Mouse (Mus musculus) MEL (cell line): ENCODE measurements around the gene Bnipl. TPM values are rescaled to one million over a fixed set of nuclear protein-coding genes. Genes with fewer than 3 reads are reported as not detected.

Experiments
- DNase-seq: peaks from one replicate; pipeline ENCODE4 v3.0.0; 2011; ENCODE audit warnings: low read depth, low spot score
- H3K27ac ChIP-seq: 2 replicates; pipeline ENCODE4 v1.5.1; 2012; ENCODE audit warnings: low read depth, mild to moderate bottlenecking, control low read depth, low read length, moderate library complexity; ENCODE audit not compliant: control insufficient read depth
- H3K27me3 ChIP-seq, 2 experiments: fragments of 150-350 bp in 1 of 2; sonication (generic) in 1 of 2; 2 replicates each; pipeline ENCODE4 v1.6.1; 2012; ENCODE audit warnings: low read length in 2 of 2, mild to moderate bottlenecking in 2 of 2, improper control_type of control experiment in 1 of 2, moderate library complexity in 1 of 2; ENCODE audit not compliant: insufficient read depth in 2 of 2, control insufficient read depth in 1 of 2
- H3K36me3 ChIP-seq, 2 experiments: 2 replicates each; pipeline ENCODE4 v1.6.1; 2012 to 2014; ENCODE audit warnings: low read length in 2 of 2, improper control_type of control experiment in 1 of 2, inconsistent platforms in 1 of 2, mild to moderate bottlenecking in 1 of 2; ENCODE audit not compliant: insufficient read depth in 2 of 2, control insufficient read depth in 1 of 2
- H3K4me1 ChIP-seq, 2 experiments: fragments of 150-350 bp in 1 of 2; sonication (generic) in 1 of 2; 2 replicates each; pipeline ENCODE4 v1.6.1; 2012; ENCODE audit warnings: low read length in 2 of 2, improper control_type of control experiment in 1 of 2, mild to moderate bottlenecking in 1 of 2; ENCODE audit not compliant: insufficient read depth in 2 of 2, control insufficient read depth in 1 of 2
- H3K4me3 ChIP-seq, 2 experiments: fragments of 150-350 bp in 1 of 2; sonication (generic) in 1 of 2; 2 replicates each; pipeline ENCODE4 v1.5.1; 2012; ENCODE audit warnings: low read depth in 2 of 2, low read length in 2 of 2, mild to moderate bottlenecking in 2 of 2, moderate library complexity in 2 of 2, control low read depth in 1 of 2, improper control_type of control experiment in 1 of 2; ENCODE audit not compliant: control insufficient read depth in 1 of 2, insufficient read depth in 1 of 2
- H3K79me2 ChIP-seq: 2 replicates; pipeline ENCODE4 v1.6.1; 2012; ENCODE audit warnings: mild to moderate bottlenecking, low read length, moderate library complexity; ENCODE audit not compliant: control insufficient read depth, poor library complexity, insufficient read depth
- H3K9ac ChIP-seq: 2 replicates; pipeline ENCODE4 v1.6.1; 2012; ENCODE audit warnings: low read depth, mild to moderate bottlenecking, control low read depth, low read length, moderate library complexity; ENCODE audit not compliant: control insufficient read depth, poor library complexity, severe bottlenecking
- H3K9me3 ChIP-seq: fragments of 150-350 bp; sonication (generic); replicated peaks from 2 replicates; pipeline ENCODE4 v1.6.1; 2012; ENCODE audit warnings: mild to moderate bottlenecking, low read length, improper control_type of control experiment, moderate library complexity; ENCODE audit not compliant: insufficient read depth
- CTCF ChIP-seq, 3 experiments: IDR thresholded peaks in 2 of 3; conservative IDR thresholded peaks in 1 of 3; 2 replicates each; pipeline ENCODE4 v1.5.1; 2011 to 2012; ENCODE audit warnings: low read length in 3 of 3, low read depth in 2 of 3, mild to moderate bottlenecking in 2 of 3, improper control_type of control experiment in 1 of 3, inconsistent platforms in 1 of 3, mixed read lengths in 1 of 3, moderate library complexity in 1 of 3; ENCODE audit not compliant: control insufficient read depth in 1 of 3, insufficient read depth in 1 of 3, poor library complexity in 1 of 3, severe bottlenecking in 1 of 3
- E2F4 ChIP-seq: IDR thresholded peaks from 2 replicates; pipeline ENCODE4 v1.6.1; 2011; ENCODE audit warnings: low read depth, low read length, improper control_type of control experiment, borderline replicate concordance
- ETS1 ChIP-seq: IDR thresholded peaks from 2 replicates; pipeline ENCODE4 v1.6.1; 2012; ENCODE audit warnings: low read depth, mild to moderate bottlenecking, inconsistent platforms, low read length, improper control_type of control experiment, moderate library complexity
- GABPA ChIP-seq: IDR thresholded peaks from 2 replicates; pipeline ENCODE4 v1.6.1; 2012; ENCODE audit warnings: low read depth, mild to moderate bottlenecking, inconsistent platforms, low read length, improper control_type of control experiment, moderate library complexity
- GATA1 ChIP-seq: IDR thresholded peaks from 2 replicates; pipeline ENCODE4 v1.6.1; 2011; ENCODE audit warnings: low read depth, low read length, improper control_type of control experiment
- HCFC1 ChIP-seq: IDR thresholded peaks from 2 replicates; pipeline ENCODE4 v1.6.1; 2012; ENCODE audit warnings: low read depth, mild to moderate bottlenecking, inconsistent platforms, low read length, improper control_type of control experiment, moderate library complexity
- KAT2A ChIP-seq: conservative IDR thresholded peaks from 2 replicates; pipeline ENCODE4 v1.6.1; 2012; ENCODE audit warnings: low read depth, low read length, improper control_type of control experiment, inconsistent platforms
- MAFK ChIP-seq: IDR thresholded peaks from 2 replicates; pipeline ENCODE4 v1.6.1; 2011; ENCODE audit warnings: low read depth, mild to moderate bottlenecking, low read length, improper control_type of control experiment, borderline replicate concordance
- MAZ ChIP-seq: IDR thresholded peaks from 2 replicates; pipeline ENCODE4 v1.6.1; 2012; ENCODE audit warnings: low read depth, mild to moderate bottlenecking, inconsistent platforms, low read length, improper control_type of control experiment
- MEF2A ChIP-seq: IDR thresholded peaks from 2 replicates; pipeline ENCODE4 v1.6.1; 2014; ENCODE audit warnings: low read depth, mild to moderate bottlenecking, inconsistent platforms, low read length, improper control_type of control experiment; ENCODE audit not compliant: poor library complexity, insufficient replicate concordance, severe bottlenecking; ENCODE audit errors: extremely low read depth
- NELFE ChIP-seq: IDR thresholded peaks from 2 replicates; pipeline ENCODE4 v1.6.1; 2011; ENCODE audit warnings: low read depth, low read length, improper control_type of control experiment
- POLR2AphosphoS2 ChIP-seq: IDR thresholded peaks from 2 replicates; pipeline ENCODE4 v1.6.1; 2011; ENCODE audit warnings: low read length, improper control_type of control experiment
- RAD21 ChIP-seq: IDR thresholded peaks from 2 replicates; pipeline ENCODE4 v1.6.1; 2011; ENCODE audit warnings: mild to moderate bottlenecking, low read depth, low read length, improper control_type of control experiment
- SMC3 ChIP-seq: IDR thresholded peaks from 2 replicates; pipeline ENCODE4 v1.6.1; 2011; ENCODE audit warnings: low read depth, low read length, improper control_type of control experiment
- TAL1 ChIP-seq: IDR thresholded peaks from 2 replicates; pipeline ENCODE4 v1.6.1; 2012; ENCODE audit warnings: mild to moderate bottlenecking, inconsistent platforms, low read length, moderate library complexity, mixed read lengths
- TBP ChIP-seq: IDR thresholded peaks from 2 replicates; pipeline ENCODE4 v1.8.0; 2011; ENCODE audit warnings: low read depth, low read length, improper control_type of control experiment
- USF1 ChIP-seq: IDR thresholded peaks from 2 replicates; pipeline ENCODE4 v1.6.1; 2014; ENCODE audit warnings: low read depth, mild to moderate bottlenecking, inconsistent platforms, low read length, improper control_type of control experiment, moderate library complexity
- ZKSCAN1 ChIP-seq: IDR thresholded peaks from 2 replicates; pipeline ENCODE4 v1.6.1; 2012; ENCODE audit warnings: low read depth, mild to moderate bottlenecking, inconsistent platforms, low read length, improper control_type of control experiment, moderate library complexity
- ZMIZ1 ChIP-seq: IDR thresholded peaks from 2 replicates; pipeline ENCODE4 v1.6.1; 2012; ENCODE audit warnings: low read depth, mild to moderate bottlenecking, inconsistent platforms, low read length, improper control_type of control experiment, moderate library complexity
- polyA plus RNA-seq, 2 experiments: library from polyadenylated mRNA; stranded (reverse) in 1 of 2; unstranded in 1 of 2; fragments of >175 nt in 1 of 2; fragments of >200 nt in 1 of 2; gene quantifications; 2 replicates each; pipeline versions ENCODE4 v1.2.1 to v1.2.4; 2012; ENCODE audit warnings: low replicate concordance in 2 of 2, low read depth in 1 of 2; ENCODE audit not compliant: insufficient read length in 2 of 2, insufficient read depth in 1 of 2, missing spikeins in 1 of 2
- total RNA-seq: library from RNA; depleted of rRNA; stranded (reverse); fragments of 300-350 nt; gene quantifications from 2 replicates; pipeline ENCODE4 v1.2.3, GENCODE M21; 2012

Gene Bnipl
- total and polyA plus RNA-seq, 3 experiments = 0.19 to 0.43 TPM; not detected in 1

- Histone ChIP-seq H3K79me2 (peaks cover 10% of the 10 kb centered on the region; the same call in 1 of the 2 replicates), H3K9ac (no peak overlapping the region), H3K27me3 (no peaks in the 10 kb centered on the region), H3K27ac (no peak overlapping the region), H3K4me1 (peaks cover 26 to 44% of the 10 kb centered on the region in 2 experiments), H3K4me3 (no peak overlapping the region), H3K36me3 (peaks cover 1 to 36% of the 10 kb centered on the region in 2 experiments; a peak in 3 of 4 replicates), H3K9me3 (no peaks in the 10 kb centered on the region)
- peak; percentile 55 for DNase-seq
- TF ChIP-seq ZKSCAN1 (no peak), TAL1 (no peak), CTCF (IDR thresholded peaks at IDR 0.05 in 2 of 3, conservative IDR thresholded peaks at IDR 0.05 in 1 of 3; ENCODE audit: control insufficient read depth in 1 of 3, insufficient read depth in 1 of 3, low read depth in 2 of 3, low read length in 3 of 3, poor library complexity in 1 of 3, severe bottlenecking in 1 of 3) (peak in 1 of 3 experiments; percentile 31; a peak in 1 of 6 replicates), GABPA (no peak), GATA1 (no peak), MAZ (no peak), E2F4 (no peak), ZMIZ1 (no peak), MAFK (no peak), TBP (peak; percentile 87)
These were observed 23.5 kb upstream of the Bnipl start for GRCm38 (mm10) chr3:95274453-95274852.

- Histone ChIP-seq H3K27me3 (no peaks in the 10 kb centered on the region), H3K4me1 (peaks cover 26 to 38% of the 10 kb centered on the region in 2 experiments), H3K9me3 (no peaks in the 10 kb centered on the region), H3K36me3 (peaks cover 1 to 31% of the 10 kb centered on the region in 2 experiments; a peak in 3 of 4 replicates), H3K27ac (no peak overlapping the region), H3K9ac (no peak overlapping the region), H3K79me2 (peaks cover 5% of the 10 kb centered on the region; the same call in 1 of the 2 replicates), H3K4me3 (no peak overlapping the region)
- TF ChIP-seq GATA1 (no peak), ETS1 (no peak), USF1 (no peak), SMC3 (no peak), ZMIZ1 (no peak), HCFC1 (no peak), RAD21 (no peak), ZKSCAN1 (no peak), GABPA (no peak), KAT2A (no peak), NELFE (no peak), MEF2A (no peak), POLR2AphosphoS2 (no peak)
- DNase-seq = no peak
These were observed 22.5 kb upstream of the Bnipl start for GRCm38 (mm10) chr3:95273471-95273870.
